Mouse (Mus musculus) forebrain, postnatal 0 days (tissue): ENCODE data around the gene Slu7. TPM values are rescaled to one million over a fixed set of nuclear protein-coding genes. Genes with fewer than 3 reads are reported as not detected.

Experiments
- ATAC-seq: fragments of 200-750 bp; cut with Nextera tagmentation; 2 replicates; pipeline ENCODE4 v1.8.0; 2017; ENCODE audit warnings: mild to moderate bottlenecking, moderate library complexity
- DNase-seq: peaks from one replicate; pipeline ENCODE4 v3.0.0-alpha.2; 2015
- H3K27ac ChIP-seq: fragments of 300-500 bp; sonication (generic); 2 replicates; pipeline ENCODE4 v1.5.1; 2014; ENCODE audit warnings: low read depth, mild to moderate bottlenecking, antibody characterized with exemption, low read length, moderate library complexity, mixed read lengths
- H3K27me3 ChIP-seq: fragments of 300-500 bp; sonication (generic); 2 replicates; pipeline ENCODE4 v1.6.1; 2014; ENCODE audit warnings: mild to moderate bottlenecking, low read length, mixed read lengths; ENCODE audit not compliant: insufficient read depth
- H3K36me3 ChIP-seq: fragments of 300-500 bp; sonication (generic); 2 replicates; pipeline ENCODE4 v1.6.1; 2014; ENCODE audit warnings: mild to moderate bottlenecking, moderate library complexity; ENCODE audit not compliant: insufficient read depth
- H3K4me1 ChIP-seq: fragments of 300-500 bp; sonication (generic); 2 replicates; pipeline ENCODE4 v1.6.1; 2014; ENCODE audit warnings: antibody characterized with exemption; ENCODE audit not compliant: insufficient read depth
- H3K4me2 ChIP-seq: fragments of 300-500 bp; sonication (generic); 2 replicates; pipeline ENCODE4 v1.6.1; 2014; ENCODE audit warnings: low read depth, mild to moderate bottlenecking, moderate library complexity
- H3K4me3 ChIP-seq: fragments of 300-500 bp; sonication (generic); 2 replicates; pipeline ENCODE4 v1.5.1; 2014; ENCODE audit warnings: low read depth, low read length, mixed read lengths
- H3K9ac ChIP-seq: fragments of 300-500 bp; sonication (generic); 2 replicates; pipeline ENCODE4 v1.6.1; 2014; ENCODE audit warnings: mild to moderate bottlenecking
- H3K9me3 ChIP-seq: fragments of 300-500 bp; sonication (generic); 2 replicates; pipeline ENCODE4 v1.6.1; 2016; ENCODE audit warnings: low read length
- CTCF ChIP-seq: sonication (generic); IDR thresholded peaks from 2 replicates; pipeline ENCODE4 v1.5.1; 2016; ENCODE audit warnings: antibody characterized with exemption, control low read depth, low read depth
- WGBS: fragments of 180-500 bp; shearing (Covaris S2); extraction: QIAGEN DNeasy Blood & Tissue Kit; methylation state at CpG from one replicate; pipeline ENCODE4 v1.1.7; 2014; 5-methylcytosine and 5-hydroxymethylcytosine counted together
- polyA plus RNA-seq: library from polyadenylated mRNA; unstranded; fragments of >200 nt; fragmentation: Nextera tagmentation; extraction: Ambion mirVana; gene quantifications from 2 replicates; pipeline ENCODE4 v1.2.1, GENCODE M21; 2015
- total RNA-seq: library from RNA; depleted of rRNA; stranded (reverse); fragments of >200 nt; gene quantifications from 2 replicates; pipeline ENCODE4 v1.2.3, GENCODE M21; 2014

Gene Slu7
- total and polyA plus RNA-seq, 2 experiments from 2014 or later, result 35.7 to 56.0 TPM

DNA sequence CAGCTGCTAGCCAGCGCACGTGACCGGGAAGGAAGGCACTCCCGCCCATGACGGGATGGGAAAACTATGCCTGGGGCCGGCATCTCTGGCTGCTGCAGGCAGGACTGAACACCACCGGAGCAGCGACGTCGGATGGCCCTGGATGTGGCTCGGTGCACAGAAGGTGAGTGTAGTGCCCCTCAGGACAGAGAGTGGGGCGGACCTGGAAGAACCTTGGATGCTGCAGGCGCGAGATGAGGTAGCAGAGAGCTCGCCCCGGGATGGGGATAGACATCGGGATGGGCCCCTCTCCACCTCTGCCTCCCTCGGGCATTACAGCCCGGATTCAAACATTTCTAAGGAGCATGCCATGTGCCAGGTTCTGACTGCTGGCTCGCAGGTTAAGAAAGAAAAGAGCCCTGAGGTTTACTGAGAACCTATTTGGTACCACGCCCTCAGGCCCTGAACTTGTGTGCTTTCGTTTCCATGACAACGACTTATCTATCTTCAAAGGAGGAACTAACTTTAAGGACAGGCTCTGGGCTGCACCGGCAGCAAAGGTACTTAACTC lies 40.8 kb downstream of the Slu7 start, which contains the start of gene C1qtnf2:
Gene C1qtnf2, plus strand, starts transcription at position 52 of the 550 bp plus-strand sequence.
- peaks cover 6% of the 10 kb centered on the region; the same call in 1 of the 2 replicates for H3K4me1 ChIP-seq

DNA sequence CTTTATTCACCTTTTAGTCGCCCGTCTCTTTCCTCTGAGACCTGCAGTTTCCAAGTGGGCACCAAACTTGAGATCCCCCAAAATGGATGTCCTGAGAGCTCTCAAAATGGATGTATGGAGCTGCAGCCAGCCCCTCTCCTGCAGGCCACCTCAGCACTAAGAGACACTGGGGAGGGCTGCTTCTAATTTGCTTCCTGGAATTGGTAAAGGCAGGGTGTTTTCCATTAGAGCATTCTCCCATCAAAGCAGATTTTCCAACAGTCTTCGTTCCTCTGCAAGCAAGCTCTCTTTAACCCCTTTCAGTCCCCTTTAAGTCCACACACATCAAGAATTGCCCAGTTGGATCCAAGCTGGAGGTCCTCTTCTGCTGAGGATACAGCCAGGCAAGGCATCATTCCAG lies 45.8 kb downstream of the Slu7 start:
- Histone ChIP-seq H3K9me3 (no peaks in the 10 kb centered on the region), H3K36me3 (no peaks in the 10 kb centered on the region), H3K4me1 (peaks cover 3% of the 10 kb centered on the region; the same call in 1 of the 2 replicates), H3K4me3 (no peak overlapping the region), H3K9ac (no peak overlapping the region), H3K4me2 (no peak overlapping the region), H3K27ac (no peak overlapping the region), H3K27me3 (no peaks in the 10 kb centered on the region)
- WGBS, result 91% methylated on average over 3 of the region's 3 CpGs
- DNase-seq (no peak), ATAC-seq (no peak)
- TF ChIP-seq CTCF, result no peak

More for the DNA sequence above, 40.8 kb downstream of the Slu7 start, which contains the start of gene C1qtnf2:
- H3K4me3 ChIP-seq, result peak within 1 kb of the TSS; percentile 40
- no peaks in the 10 kb centered on the region for H3K27me3 ChIP-seq
- no peaks in the 10 kb centered on the region for H3K9me3 ChIP-seq
- DNase-seq, result peak; percentile 59
- H3K36me3 ChIP-seq, result no peaks in the 10 kb centered on the region
- peak within 1 kb of the TSS; percentile 55 for H3K9ac ChIP-seq
- peak within 1 kb of the TSS; percentile 67 for H3K4me2 ChIP-seq
- H3K27ac ChIP-seq, result no peak within 1 kb of the TSS
- TF ChIP-seq CTCF, result no peak
- 4% methylated on average over 24 of the region's 24 CpGs for WGBS
- ATAC-seq, result peak; percentile 76

DNA sequence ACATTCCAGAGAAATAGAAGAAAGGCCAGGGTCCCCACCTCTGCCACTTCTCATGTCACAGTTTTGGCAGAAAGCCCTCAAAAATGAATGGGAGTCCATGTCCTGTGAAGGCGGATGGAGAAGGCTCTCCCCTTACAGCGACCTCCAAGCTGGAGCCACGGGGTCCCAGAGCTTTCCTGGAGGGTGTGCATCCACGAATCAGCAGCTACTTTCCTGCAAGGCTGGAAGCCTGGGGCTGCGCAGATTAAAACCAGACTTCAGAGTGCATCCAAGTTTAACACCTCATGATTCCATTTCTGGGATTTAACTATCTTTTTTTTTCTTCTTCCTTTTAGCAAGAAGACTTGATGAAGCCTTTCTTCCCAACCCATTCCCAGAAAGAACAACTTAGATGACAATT lies 47.0 kb downstream of the Slu7 start:
- ATAC-seq (no peak), DNase-seq (no peak)
- no peaks in the 10 kb centered on the region for H3K9me3 ChIP-seq
- TF ChIP-seq CTCF, result no peak
- 50% methylated on average over 5 of the region's 5 CpGs for WGBS
- H3K9ac ChIP-seq, result no peak overlapping the region
- H3K27me3 ChIP-seq, result no peaks in the 10 kb centered on the region
- no peak overlapping the region for H3K4me3 ChIP-seq
- no peaks in the 10 kb centered on the region for H3K36me3 ChIP-seq
- no peak overlapping the region for H3K27ac ChIP-seq
- no peaks in the 10 kb centered on the region for H3K4me1 ChIP-seq
- H3K4me2 ChIP-seq, result no peak overlapping the region

DNA sequence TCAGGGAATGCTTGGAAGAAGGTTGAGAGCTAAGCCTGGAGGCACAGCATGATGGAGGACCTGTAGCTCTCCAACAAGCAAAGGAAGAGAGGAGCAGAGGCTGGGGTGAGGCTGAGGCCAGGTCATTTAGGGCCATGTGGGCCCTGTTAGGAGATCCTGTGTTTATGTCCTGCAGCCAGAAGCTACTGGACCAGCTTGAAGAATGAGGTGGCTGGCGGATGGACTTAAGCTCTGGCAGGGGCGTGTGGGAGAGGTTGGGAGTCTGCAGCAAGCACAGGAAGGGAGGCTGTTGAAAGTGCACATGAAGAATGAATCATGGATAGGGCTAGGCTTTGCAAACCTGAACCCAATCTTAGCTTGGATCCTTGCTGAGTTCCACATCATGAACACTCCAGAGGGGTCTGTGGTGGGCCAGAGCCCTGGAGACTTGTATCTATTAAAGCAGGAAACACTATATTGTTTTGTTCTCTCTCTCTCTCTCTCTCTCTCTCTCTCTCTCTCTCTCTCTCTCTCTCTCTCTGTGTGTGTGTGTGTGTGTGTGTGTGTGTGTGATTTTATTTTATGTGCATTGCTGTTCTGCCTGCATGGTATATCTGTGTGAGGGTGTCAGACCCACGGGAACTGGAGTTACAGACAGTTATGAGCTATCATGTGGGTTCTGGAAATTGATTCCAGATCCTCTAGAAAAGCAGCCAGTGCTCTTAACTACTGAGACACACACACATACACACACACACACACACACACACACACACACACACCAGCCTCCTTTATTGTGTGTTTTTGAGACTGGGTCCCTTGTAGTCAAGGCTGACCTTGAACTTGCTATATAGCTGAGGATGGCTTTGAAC lies 48.4 kb downstream of the Slu7 start:
- Histone ChIP-seq H3K27me3 (no peaks in the 10 kb centered on the region), H3K4me3 (no peak overlapping the region), H3K9me3 (no peaks in the 10 kb centered on the region), H3K4me1 (no peaks in the 10 kb centered on the region), H3K4me2 (no peak overlapping the region), H3K9ac (no peak overlapping the region), H3K27ac (no peak overlapping the region), H3K36me3 (no peaks in the 10 kb centered on the region)
- 64% methylated on average over 3 of the region's 3 CpGs for WGBS
- no peak for DNase-seq
- ATAC-seq, result no peak
- no peak for TF ChIP-seq CTCF

DNA sequence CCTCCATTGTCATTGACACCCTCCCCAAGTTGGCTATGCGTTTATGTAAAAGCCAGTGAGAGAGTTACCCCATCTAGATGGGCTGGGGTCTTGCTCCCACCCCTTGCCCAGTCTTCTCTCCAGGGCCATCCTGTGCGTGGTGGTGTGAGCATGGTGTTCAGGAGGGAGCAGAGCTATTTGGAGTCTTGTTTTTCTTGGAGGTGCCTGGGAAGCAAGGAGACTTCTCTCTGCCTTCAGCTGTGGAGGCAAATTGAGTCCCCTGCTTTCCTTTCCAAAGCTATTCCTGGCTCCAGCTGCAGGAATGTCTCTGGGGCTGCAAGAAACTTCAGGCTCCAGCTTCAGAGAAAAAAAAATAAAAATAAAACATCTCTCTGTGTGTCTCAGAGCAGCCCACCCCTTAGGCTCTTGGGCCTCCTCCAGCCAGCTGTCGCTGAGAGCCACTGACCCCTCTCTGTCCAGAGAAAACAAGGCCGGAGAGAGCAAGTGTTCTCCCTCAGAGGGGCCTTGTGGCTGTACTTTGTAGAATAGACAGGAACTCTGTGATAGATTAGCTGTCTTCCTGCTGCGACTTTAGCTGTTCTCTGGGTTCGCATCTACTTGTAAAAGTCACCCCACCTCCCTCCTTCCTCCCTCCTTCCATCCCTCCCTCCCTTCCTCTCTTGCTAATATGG lies 49.7 kb downstream of the Slu7 start:
- Histone ChIP-seq H3K9me3 (no peaks in the 10 kb centered on the region), H3K9ac (no peak overlapping the region), H3K27me3 (no peaks in the 10 kb centered on the region), H3K36me3 (no peaks in the 10 kb centered on the region), H3K4me2 (no peak overlapping the region), H3K4me3 (no peak overlapping the region), H3K27ac (no peak overlapping the region), H3K4me1 (no peaks in the 10 kb centered on the region)
- DNase-seq (no peak), ATAC-seq (no peak)
- WGBS, result 69% methylated on average over 6 of the region's 6 CpGs
- TF ChIP-seq CTCF, result no peak

DNA sequence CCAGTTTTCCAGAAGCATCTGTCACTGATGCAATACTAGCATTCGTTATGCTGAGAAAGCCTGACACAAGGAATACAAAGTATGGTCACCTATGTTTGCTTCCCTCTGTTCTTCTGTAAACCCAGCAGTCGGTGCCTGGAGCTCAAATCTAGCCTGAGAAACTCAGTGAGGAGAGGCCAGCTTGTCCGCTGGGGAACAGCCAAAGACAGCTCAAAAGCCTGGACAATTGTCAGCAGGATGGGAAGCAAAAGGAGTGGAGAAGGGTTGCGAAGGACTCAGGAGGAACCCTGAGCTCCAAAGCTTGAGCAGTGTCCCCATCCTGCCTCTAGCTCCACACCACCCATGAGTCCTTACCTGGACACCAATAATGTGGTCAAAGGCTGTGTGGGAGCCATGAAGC lies 50.5 kb downstream of the Slu7 start:
- Histone ChIP-seq H3K4me2 (no peak overlapping the region), H3K27ac (no peak overlapping the region), H3K9me3 (no peaks in the 10 kb centered on the region), H3K4me3 (no peak overlapping the region), H3K4me1 (no peaks in the 10 kb centered on the region), H3K9ac (no peak overlapping the region), H3K36me3 (no peaks in the 10 kb centered on the region), H3K27me3 (no peaks in the 10 kb centered on the region)
- ATAC-seq (no peak), DNase-seq (no peak)
- 75% methylated on average over 4 of the region's 4 CpGs for WGBS
- TF ChIP-seq CTCF, result no peak

DNA sequence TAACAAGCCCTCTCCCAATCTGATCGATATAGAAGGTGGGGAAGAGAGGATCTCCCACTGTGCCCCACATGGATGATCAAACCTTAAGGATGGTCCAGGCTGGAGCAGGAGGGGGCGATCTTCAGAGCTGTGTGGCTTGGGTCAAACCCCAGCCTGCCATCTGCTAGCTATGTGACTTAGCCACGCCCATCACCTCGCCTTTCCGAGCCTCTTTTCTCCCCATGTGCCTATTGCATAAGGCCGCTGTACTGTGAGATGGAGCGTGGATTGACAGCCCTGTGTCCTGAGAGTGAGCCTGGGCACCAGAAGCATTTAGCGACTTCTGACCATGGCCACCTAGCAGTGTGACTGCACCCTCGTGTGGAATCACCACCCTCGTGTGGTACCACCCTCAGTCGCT lies 51.1 kb downstream of the Slu7 start:
- H3K4me2 ChIP-seq, result no peak overlapping the region
- ATAC-seq (no peak), DNase-seq (no peak)
- TF ChIP-seq CTCF, result no peak
- H3K36me3 ChIP-seq, result no peaks in the 10 kb centered on the region
- H3K27ac ChIP-seq, result no peak overlapping the region
- no peak overlapping the region for H3K4me3 ChIP-seq
- H3K27me3 ChIP-seq, result no peaks in the 10 kb centered on the region
- 52% methylated on average over 11 of the region's 11 CpGs for WGBS
- H3K4me1 ChIP-seq, result no peaks in the 10 kb centered on the region
- H3K9ac ChIP-seq, result no peak overlapping the region
- H3K9me3 ChIP-seq, result no peaks in the 10 kb centered on the region
